Mouse (Mus musculus): ENCODE results near the gene Tssk2. TPM values are rescaled to one million over a fixed set of nuclear protein-coding genes. Genes with fewer than 3 reads are reported as not detected.
A peak's percentile ranks its signal among the peaks of the same experiment; 100 is the strongest.

The Tssk2 gene
- polyA plus RNA-seq, 1 experiment from 2014 or later = not detected

- Histone ChIP-seq H3K27me3 (ENCODE audit: control insufficient read depth, insufficient read depth, low read length) (no peaks in the 10 kb centered on the region), H3K9me3 (ENCODE audit: control insufficient read depth, low read length) (no peaks in the 10 kb centered on the region), H3K27ac (replicated peaks; ENCODE audit: low read depth, low read length) (no peak overlapping the region), H3K4me2 (ENCODE audit: low read depth, severe bottlenecking) (peak overlapping the region; percentile 85), H3K9ac (ENCODE audit: low read length) (peak overlapping the region; percentile 92; the same call in 1 of the 2 replicates), H3K4me3 (ENCODE audit: low read depth, low read length) (peak overlapping the region; percentile 91; the same call in 1 of the 2 replicates), H3K36me3 (ENCODE audit: control insufficient read depth, insufficient read depth, low read length) (no peaks in the 10 kb centered on the region), H3K4me1 (ENCODE audit: control insufficient read depth, insufficient read depth, low read length) (peaks cover 13% of the 10 kb centered on the region)
- 88% methylated on average over 6 of the region's 6 CpGs for WGBS
- DNase-seq (ENCODE audit: low spot score) (no peak), ATAC-seq (ENCODE audit: insufficient number of reproducible peaks, low FRiP score, low TSS enrichment, low read depth) (no peak)
Measured at GRCm38 (mm10) chr16:17889689-17890341, 8.6 kb upstream of the Tssk2 start.

DNA sequence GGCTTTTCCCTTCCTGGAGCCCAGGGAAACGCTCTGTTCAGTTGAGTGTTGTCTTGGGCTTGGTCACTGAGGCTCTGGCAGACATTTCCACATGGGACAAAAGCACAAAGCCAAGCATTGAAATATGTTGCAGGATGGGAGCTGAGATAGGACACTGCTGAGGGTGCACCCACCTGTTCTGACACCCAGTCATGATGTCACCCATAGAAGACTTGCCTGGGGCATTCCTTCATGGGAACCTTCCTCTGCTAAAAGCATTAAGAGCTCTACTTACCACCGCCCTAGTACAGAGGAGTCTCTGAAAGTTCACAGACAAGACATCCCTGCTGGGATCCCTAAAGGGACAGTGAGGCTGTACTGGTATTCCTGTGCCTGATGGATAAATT is 8.1 kb upstream of the Tssk2 start:
- H3K27ac ChIP-seq (replicated peaks; ENCODE audit: low read depth, low read length) = no peak overlapping the region
- DNase-seq (ENCODE audit: low spot score) = no peak

DNA sequence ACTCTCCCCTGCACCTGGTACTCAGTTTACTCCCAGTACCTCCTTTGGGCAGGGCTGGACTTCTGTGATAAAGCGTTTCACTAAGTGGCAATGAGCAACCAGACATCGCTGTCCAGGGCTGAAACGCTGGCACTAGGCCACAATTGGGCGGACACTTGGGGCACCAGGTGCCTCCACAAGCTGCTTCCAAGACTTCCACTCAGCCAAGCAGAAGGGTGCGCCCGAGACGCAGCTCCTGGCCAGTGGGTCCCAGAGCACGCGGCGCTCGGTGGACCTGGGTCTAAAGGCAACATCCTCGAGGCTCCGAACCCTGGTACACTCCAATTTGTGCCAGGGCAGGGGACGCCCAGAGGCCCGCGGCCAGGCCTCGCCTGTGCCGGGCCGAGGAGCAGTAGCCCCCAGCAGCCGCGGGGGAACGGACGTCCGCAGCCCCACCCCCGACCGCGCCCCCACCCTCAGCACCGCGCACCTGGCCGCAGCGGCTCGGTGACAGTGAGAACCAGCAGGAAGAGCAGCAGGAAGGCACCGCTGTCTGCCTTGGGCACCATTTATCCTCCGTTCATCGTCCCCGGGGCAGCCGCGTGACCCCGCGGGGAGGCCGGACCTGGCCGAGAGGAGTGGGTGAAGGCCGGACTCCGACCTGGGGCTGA is 7.4 kb upstream of the Tssk2 start:
- ATAC-seq (ENCODE audit: insufficient number of reproducible peaks, low FRiP score, low TSS enrichment, low read depth) (peak; percentile 59; the same call in 1 of the 2 replicates), DNase-seq (ENCODE audit: low spot score) (peak; percentile 67)
- Histone ChIP-seq H3K4me3 (ENCODE audit: low read depth, low read length) (peak overlapping the region; percentile 91), H3K9ac (ENCODE audit: low read length) (peak overlapping the region; percentile 92), H3K27ac (replicated peaks; ENCODE audit: low read depth, low read length) (peak overlapping the region; percentile 85), H3K36me3 (ENCODE audit: control insufficient read depth, insufficient read depth, low read length) (no peaks in the 10 kb centered on the region), H3K27me3 (ENCODE audit: control insufficient read depth, insufficient read depth, low read length) (no peaks in the 10 kb centered on the region), H3K4me1 (ENCODE audit: control insufficient read depth, insufficient read depth, low read length) (peaks cover 13% of the 10 kb centered on the region), H3K4me2 (ENCODE audit: low read depth, severe bottlenecking) (peak overlapping the region; percentile 85), H3K9me3 (ENCODE audit: control insufficient read depth, low read length) (no peaks in the 10 kb centered on the region)
- under 1% methylated on average over 41 of the region's 44 CpGs for WGBS

More for the DNA sequence above, 8.1 kb upstream of the Tssk2 start:
- Histone ChIP-seq H3K9ac (ENCODE audit: low read length) (peak overlapping the region; percentile 92), H3K4me3 (ENCODE audit: low read depth, low read length) (peak overlapping the region; percentile 91), H3K4me1 (ENCODE audit: control insufficient read depth, insufficient read depth, low read length) (peaks cover 13% of the 10 kb centered on the region), H3K36me3 (ENCODE audit: control insufficient read depth, insufficient read depth, low read length) (no peaks in the 10 kb centered on the region), H3K4me2 (ENCODE audit: low read depth, severe bottlenecking) (peak overlapping the region; percentile 85), H3K9me3 (ENCODE audit: control insufficient read depth, low read length) (no peaks in the 10 kb centered on the region), H3K27me3 (ENCODE audit: control insufficient read depth, insufficient read depth, low read length) (no peaks in the 10 kb centered on the region)
- 60% methylated on average over 2 of the region's 2 CpGs for WGBS
- ATAC-seq (ENCODE audit: insufficient number of reproducible peaks, low FRiP score, low TSS enrichment, low read depth) = no peak

DNA sequence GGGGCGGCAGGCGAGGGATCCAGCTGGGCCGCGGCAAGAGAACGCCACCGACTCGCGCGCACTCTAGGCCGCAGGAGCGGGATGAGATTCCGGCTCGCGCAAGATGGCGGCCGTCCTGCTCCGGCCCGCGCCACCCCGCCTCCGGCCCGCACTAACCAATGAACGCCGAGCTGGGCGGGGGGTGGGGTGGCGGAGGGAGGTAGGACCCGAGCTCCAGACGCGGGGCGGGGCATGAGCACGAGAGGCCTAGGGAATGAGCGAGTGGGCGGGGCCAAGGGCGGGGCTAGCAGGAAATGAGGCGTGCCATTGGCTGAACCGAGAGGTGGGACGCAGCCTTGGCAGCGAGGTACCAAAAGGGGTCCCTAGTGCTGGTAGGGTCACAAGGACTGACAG is 6.9 kb upstream of the Tssk2 start, which contains the start of gene Gm20518:
Gene Gm20518, minus strand, starts transcription at position 105 of the 393 bp plus-strand sequence.
- ATAC-seq (ENCODE audit: insufficient number of reproducible peaks, low FRiP score, low TSS enrichment, low read depth) = peak; percentile 97
- WGBS = under 1% methylated on average over 38 of the region's 38 CpGs
- peak within 1 kb of the TSS; percentile 91 for H3K4me3 ChIP-seq (ENCODE audit: low read depth, low read length)
- no peaks in the 10 kb centered on the region for H3K27me3 ChIP-seq (ENCODE audit: control insufficient read depth, insufficient read depth, low read length)
- H3K27ac ChIP-seq (replicated peaks; ENCODE audit: low read depth, low read length) = peak within 1 kb of the TSS; percentile 85
- H3K4me1 ChIP-seq (ENCODE audit: control insufficient read depth, insufficient read depth, low read length) = peaks cover 13% of the 10 kb centered on the region
- no peaks in the 10 kb centered on the region for H3K36me3 ChIP-seq (ENCODE audit: control insufficient read depth, insufficient read depth, low read length)
- H3K9me3 ChIP-seq (ENCODE audit: control insufficient read depth, low read length) = no peaks in the 10 kb centered on the region
- H3K9ac ChIP-seq (ENCODE audit: low read length) = peak within 1 kb of the TSS; percentile 92
- peak within 1 kb of the TSS; percentile 85 for H3K4me2 ChIP-seq (ENCODE audit: low read depth, severe bottlenecking)
- peak; percentile 100 for DNase-seq (ENCODE audit: low spot score)

- no peaks in the 10 kb centered on the region for H3K36me3 ChIP-seq (ENCODE audit: control insufficient read depth, insufficient read depth, low read length)
- H3K27me3 ChIP-seq (ENCODE audit: control insufficient read depth, insufficient read depth, low read length) = no peaks in the 10 kb centered on the region
- H3K4me3 ChIP-seq (ENCODE audit: low read depth, low read length) = no peak overlapping the region
- whole genome bisulfite sequencing = 79% methylated on average over 3 of the region's 3 CpGs
- DNase-seq (ENCODE audit: low spot score) (no peak), ATAC-seq (ENCODE audit: insufficient number of reproducible peaks, low FRiP score, low TSS enrichment, low read depth) (no peak)
- H3K4me2 ChIP-seq (ENCODE audit: low read depth, severe bottlenecking) = no peak overlapping the region
- peaks cover 13% of the 10 kb centered on the region for H3K4me1 ChIP-seq (ENCODE audit: control insufficient read depth, insufficient read depth, low read length)
- H3K9me3 ChIP-seq (ENCODE audit: control insufficient read depth, low read length) = no peaks in the 10 kb centered on the region
- no peak overlapping the region for H3K27ac ChIP-seq (replicated peaks; ENCODE audit: low read depth, low read length)
- H3K9ac ChIP-seq (ENCODE audit: low read length) = no peak overlapping the region
Measured at GRCm38 (mm10) chr16:17892606-17893005, 5.8 kb upstream of the Tssk2 start.

- no peak within 1 kb of the TSS for H3K9ac ChIP-seq (ENCODE audit: low read length)
- H3K27ac ChIP-seq (replicated peaks; ENCODE audit: low read depth, low read length) = no peak within 1 kb of the TSS
- WGBS = 85% methylated on average over 2 of the region's 2 CpGs
- H3K36me3 ChIP-seq (ENCODE audit: control insufficient read depth, insufficient read depth, low read length) = 0 out of 2 replicates have a peak, but pooled peaks cover 2% of the 10 kb centered on the region
- no peaks in the 10 kb centered on the region for H3K27me3 ChIP-seq (ENCODE audit: control insufficient read depth, insufficient read depth, low read length)
- no peak within 1 kb of the TSS for H3K4me3 ChIP-seq (ENCODE audit: low read depth, low read length)
- DNase-seq (ENCODE audit: low spot score) (no peak), ATAC-seq (ENCODE audit: insufficient number of reproducible peaks, low FRiP score, low TSS enrichment, low read depth) (no peak)
- no peaks in the 10 kb centered on the region for H3K9me3 ChIP-seq (ENCODE audit: control insufficient read depth, low read length)
- no peak within 1 kb of the TSS for H3K4me2 ChIP-seq (ENCODE audit: low read depth, severe bottlenecking)
- peaks cover 13% of the 10 kb centered on the region for H3K4me1 ChIP-seq (ENCODE audit: control insufficient read depth, insufficient read depth, low read length)
Measured at GRCm38 (mm10) chr16:17893923-17894322, 4.5 kb upstream of the Tssk2 start, which contains the start of gene Tssk1. Tssk1 (plus strand) TSS chr16:17894223.

- DNase-seq (ENCODE audit: low spot score) = no peak
- no peak overlapping the region for H3K9ac ChIP-seq (ENCODE audit: low read length)
- no peak overlapping the region for H3K4me3 ChIP-seq (ENCODE audit: low read depth, low read length)
- no peak overlapping the region for H3K4me2 ChIP-seq (ENCODE audit: low read depth, severe bottlenecking)
- H3K9me3 ChIP-seq (ENCODE audit: control insufficient read depth, low read length) = no peaks in the 10 kb centered on the region
- 0 out of 2 replicates have a peak, but pooled peaks cover 3% of the 10 kb centered on the region for H3K4me1 ChIP-seq (ENCODE audit: control insufficient read depth, insufficient read depth, low read length)
- H3K36me3 ChIP-seq (ENCODE audit: control insufficient read depth, insufficient read depth, low read length) = peaks cover 2% of the 10 kb centered on the region; the same call in 1 of the 2 replicates
- no peak for ATAC-seq (ENCODE audit: insufficient number of reproducible peaks, low FRiP score, low TSS enrichment, low read depth)
- no peak overlapping the region for H3K27ac ChIP-seq (replicated peaks; ENCODE audit: low read depth, low read length)
- H3K27me3 ChIP-seq (ENCODE audit: control insufficient read depth, insufficient read depth, low read length) = no peaks in the 10 kb centered on the region
Measured at GRCm38 (mm10) chr16:17896091-17896490, 2.3 kb upstream of the Tssk2 start.

DNA sequence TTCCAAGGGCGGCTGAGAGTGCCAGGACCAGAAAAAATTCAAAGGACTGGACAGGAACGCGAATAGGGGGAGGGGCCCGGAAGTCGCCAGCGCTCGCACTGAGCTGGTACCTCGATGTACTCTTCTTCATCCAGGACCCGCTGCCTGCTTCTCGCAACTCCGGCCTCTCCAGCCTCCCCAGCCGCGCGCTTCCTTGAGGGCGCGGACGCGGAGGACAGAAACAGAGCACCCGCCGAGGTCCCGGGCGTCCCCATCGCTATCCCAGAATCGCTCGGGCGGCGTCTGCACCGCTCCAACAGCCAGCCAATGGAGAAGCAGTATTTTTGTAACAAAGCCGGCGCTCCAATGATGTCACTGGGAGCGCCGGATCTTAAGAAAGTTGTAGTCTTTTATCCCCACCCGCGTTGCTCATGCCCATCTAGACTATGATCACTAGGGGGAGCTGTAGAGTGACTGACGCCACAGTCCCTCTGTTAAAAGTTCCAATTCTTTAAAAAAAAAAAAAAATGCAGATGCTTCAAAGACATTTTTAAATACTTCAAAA is 12.7 kb downstream of the Tssk2 start, which contains the start of gene Ess2:
Gene Ess2, minus strand, starts transcription at position 297 of the 544 bp plus-strand sequence.
- H3K9ac ChIP-seq (ENCODE audit: low read length) = peak within 1 kb of the TSS; percentile 76
- H3K27me3 ChIP-seq (ENCODE audit: control insufficient read depth, insufficient read depth, low read length) = peaks cover 40% of the 10 kb centered on the region
- H3K4me2 ChIP-seq (ENCODE audit: low read depth, severe bottlenecking) = peak within 1 kb of the TSS; percentile 93
- WGBS = under 1% methylated on average over 35 of the region's 35 CpGs
- peaks cover 9% of the 10 kb centered on the region for H3K36me3 ChIP-seq (ENCODE audit: control insufficient read depth, insufficient read depth, low read length)
- peaks cover 13% of the 10 kb centered on the region for H3K4me1 ChIP-seq (ENCODE audit: control insufficient read depth, insufficient read depth, low read length)
- no peaks in the 10 kb centered on the region for H3K9me3 ChIP-seq (ENCODE audit: control insufficient read depth, low read length)
- DNase-seq (ENCODE audit: low spot score) (peak; percentile 92), ATAC-seq (ENCODE audit: insufficient number of reproducible peaks, low FRiP score, low TSS enrichment, low read depth) (peak; percentile 90)
- no peak within 1 kb of the TSS for H3K27ac ChIP-seq (replicated peaks; ENCODE audit: low read depth, low read length)
- peak within 1 kb of the TSS; percentile 70 for H3K4me3 ChIP-seq (ENCODE audit: low read depth, low read length)

Data from limb, embryonic 11.5 days (tissue).